Mouse (Mus musculus): ENCODE measurements at regions not wholly inside any gene's neighbourhood (a gene's known extent, or its start where the extent isn't known, plus 50 kb on each side); places are given as distances from the start of the nearest gene placed in this dataset.
A peak's percentile ranks its signal among the peaks of the same experiment; 100 is the strongest.

DNA sequence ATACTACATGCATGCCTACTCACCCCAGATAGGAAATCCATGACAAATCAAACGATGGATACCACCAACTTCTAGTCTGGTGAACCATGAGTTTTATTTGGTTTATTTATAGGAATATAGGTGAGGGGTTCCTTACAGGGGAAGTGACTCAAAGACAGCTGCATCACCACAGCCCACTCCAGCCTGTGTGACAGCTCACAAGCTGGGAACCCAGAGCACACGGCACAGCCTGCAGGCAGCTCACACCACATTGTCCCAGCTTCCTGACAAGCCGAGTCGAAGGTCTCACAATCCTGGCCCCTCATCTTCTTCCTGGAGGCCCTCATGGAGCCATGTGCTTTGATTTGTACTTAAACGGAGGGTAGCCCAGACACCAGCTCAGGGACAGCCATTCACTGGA is 214.7 kb downstream of the Cog6 start:
- no peak for DNase-seq (ENCODE audit: low spot score in 2 of 2)

DNA sequence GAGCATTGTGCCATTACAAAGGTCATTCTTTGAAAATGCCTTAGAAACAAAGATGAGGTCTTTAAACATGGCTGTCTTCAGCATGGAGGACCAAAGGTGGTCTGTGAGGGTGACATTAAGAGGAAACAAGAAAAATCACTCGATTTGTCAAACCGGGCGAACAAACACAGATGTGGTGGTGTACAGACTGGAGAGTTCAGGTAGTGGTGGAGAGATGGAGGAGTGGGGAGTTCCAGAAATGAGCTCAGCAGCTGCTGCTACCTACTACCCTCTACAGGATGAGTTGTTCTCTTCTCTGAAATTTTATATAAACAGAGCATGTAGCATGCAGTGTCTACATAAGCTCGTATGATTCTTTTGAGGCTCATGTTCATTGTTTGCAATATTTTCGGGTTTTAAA is 215.6 kb downstream of the Cog6 start:
- DNase-seq (ENCODE audit: low spot score in 2 of 2) = no peak

DNA sequence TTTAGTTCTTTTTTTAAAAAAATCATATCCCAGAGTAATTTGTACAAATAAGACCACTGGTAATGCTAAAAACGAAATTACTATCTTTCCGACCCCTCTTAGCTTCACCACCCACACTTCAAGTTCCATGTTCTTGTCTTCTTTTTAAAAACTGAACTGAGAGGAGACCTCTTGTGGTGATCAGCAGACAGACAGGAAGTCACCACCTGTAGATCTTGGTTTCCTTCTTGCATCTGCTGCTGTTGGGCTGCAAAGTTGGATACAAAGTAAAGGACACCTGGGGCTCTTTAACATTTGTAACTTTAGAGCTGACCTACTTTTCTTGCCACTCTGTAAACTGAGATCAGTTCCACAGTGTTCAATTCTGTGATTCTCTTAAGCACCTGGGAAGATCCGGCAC is 216.4 kb downstream of the Cog6 start:
- peak in 1 of 2 experiments; percentile 29 for DNase-seq (ENCODE audit: low spot score in 2 of 2)

GRCm38 (mm10) chr3:52797801-52798200 is 219.2 kb downstream of the Cog6 start:
- DNase-seq (ENCODE audit: low spot score in 2 of 2) = no peak

GRCm38 (mm10) chr3:52797164-52797563 is 219.9 kb downstream of the Cog6 start:
- DNase-seq (ENCODE audit: low spot score in 2 of 2) = no peak

DNA sequence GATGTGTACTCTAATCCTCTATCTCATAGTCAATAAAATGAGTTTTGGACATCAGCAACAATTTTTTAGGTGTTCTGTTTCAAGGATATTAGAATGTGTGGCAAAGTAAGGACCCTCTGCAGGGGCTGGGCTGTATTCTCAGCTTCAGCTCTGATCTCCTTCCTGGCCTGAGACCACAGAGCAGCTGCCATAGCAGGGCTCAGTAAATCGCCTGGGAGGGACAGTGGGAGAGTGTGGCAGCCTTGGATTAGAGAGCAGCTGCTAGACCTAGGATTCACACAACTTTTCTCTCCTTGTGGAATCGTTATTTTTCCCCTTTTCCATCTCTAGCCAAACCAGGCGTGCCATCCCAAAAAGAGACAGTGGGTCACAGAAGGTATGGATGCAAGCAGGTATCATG is 222.8 kb downstream of the Cog6 start:
- no peak for DNase-seq (ENCODE audit: low spot score in 2 of 2)

DNA sequence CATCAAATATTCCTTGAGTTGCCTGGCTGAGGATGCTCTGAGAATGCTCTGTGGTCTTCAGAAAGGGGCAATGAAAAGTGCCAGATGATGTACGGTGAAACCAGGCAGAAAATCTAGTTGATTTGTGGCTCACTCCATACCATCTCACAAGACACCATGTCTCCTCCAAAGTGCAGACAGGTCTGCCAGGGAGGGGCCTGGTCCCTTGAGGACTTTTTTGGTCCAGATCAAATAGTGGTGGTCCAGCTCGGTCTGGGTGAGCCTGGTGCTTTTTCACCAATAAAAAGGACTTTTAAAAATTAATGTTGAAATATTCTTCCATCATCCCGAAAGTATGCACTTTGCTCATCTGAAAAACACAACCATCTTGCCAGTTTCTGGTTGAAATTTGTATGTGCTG is 224.2 kb downstream of the Cog6 start:
- no peak for DNase-seq (ENCODE audit: low spot score in 2 of 2)

DNA sequence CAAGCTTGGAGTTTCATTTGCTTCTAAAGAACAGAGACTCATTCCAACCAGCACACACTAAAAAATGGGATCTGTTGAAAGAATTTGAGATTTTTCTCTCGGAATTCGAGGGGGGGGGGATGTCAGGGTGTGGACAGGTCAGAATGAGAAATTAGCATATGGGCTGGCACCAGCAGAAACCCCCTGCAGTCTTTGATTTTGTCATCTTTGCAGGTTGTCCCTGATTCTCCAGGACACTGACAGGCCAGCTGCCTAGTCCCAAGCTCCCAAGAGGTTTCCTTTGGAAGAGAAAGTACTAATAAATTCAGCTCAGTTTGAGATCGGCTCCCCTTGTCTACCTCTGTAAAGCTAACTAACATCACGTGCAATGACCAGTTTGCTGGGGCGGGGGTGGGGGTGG is 224.9 kb downstream of the Cog6 start:
- DNase-seq (ENCODE audit: low spot score in 2 of 2) = no peak

DNA sequence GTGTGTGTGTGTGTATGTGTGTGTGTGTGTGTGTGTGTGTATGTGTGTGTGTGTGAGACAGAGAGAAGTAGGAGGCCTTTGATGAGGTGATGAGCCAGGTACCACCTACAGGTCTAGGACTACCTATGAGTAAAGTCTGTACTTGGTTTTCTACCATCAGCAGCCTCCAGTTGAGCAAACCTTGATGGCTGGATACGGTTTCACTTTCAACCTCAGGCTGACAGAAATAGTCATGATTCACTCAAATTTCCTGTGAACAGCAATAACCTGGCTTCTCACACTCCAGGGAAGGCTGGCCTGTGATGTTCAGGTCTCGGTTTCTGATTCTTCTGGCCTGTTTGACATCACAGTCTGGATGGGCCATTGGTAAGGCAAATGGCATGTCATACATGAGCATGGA is 226.1 kb downstream of the Cog6 start:
- DNase-seq (ENCODE audit: low spot score in 2 of 2) = peak; percentile 14 to 32

DNA sequence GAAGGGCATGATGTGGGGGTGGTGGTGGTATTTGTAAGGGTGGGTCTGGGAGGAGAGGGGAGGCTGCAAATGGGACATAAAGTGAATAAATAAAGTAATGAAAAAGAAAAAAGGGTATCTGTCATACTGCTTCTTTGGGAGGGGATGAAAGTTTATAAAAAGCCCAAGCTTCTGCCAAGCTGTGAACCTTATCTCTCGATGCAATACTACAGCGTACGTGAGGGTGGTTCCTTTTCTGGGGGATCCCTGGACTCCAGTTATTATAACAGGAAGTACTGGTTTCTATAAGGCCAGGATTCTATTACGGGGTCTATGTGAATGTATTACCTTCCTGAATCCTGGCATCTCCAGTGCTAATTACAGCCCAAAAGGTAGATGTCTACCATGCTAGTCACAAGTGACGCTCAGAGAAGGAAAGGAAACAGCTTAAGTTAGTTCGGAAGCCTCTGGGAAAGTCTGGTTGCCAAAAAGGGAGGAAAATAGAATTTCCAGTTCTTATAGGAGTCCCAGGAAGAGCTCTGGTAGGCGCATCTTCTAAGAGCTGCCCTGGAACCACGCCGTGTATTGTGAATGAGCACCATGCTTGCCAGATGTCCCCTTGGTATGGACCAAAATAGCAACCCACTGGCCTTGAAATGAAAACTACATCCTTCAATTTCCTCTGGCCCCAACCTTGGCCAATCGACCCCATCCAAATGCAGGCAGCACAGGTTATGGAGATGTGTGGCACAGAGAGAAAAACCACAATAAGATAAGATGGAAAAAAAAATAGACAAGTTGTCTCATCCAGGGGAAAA is 228.9 kb downstream of the Cog6 start:
- DNase-seq (ENCODE audit: low spot score in 2 of 2) = no peak

- DNase-seq (ENCODE audit: low spot score in 2 of 2) = no peak
These were observed 231.4 kb downstream of the Cog6 start for GRCm38 (mm10) chr3:52785595-52785994.

GRCm38 (mm10) chr3:52784476-52784875 is 232.6 kb downstream of the Cog6 start:
- peak; percentile 12 to 17 for DNase-seq (ENCODE audit: low spot score in 2 of 2)

DNA sequence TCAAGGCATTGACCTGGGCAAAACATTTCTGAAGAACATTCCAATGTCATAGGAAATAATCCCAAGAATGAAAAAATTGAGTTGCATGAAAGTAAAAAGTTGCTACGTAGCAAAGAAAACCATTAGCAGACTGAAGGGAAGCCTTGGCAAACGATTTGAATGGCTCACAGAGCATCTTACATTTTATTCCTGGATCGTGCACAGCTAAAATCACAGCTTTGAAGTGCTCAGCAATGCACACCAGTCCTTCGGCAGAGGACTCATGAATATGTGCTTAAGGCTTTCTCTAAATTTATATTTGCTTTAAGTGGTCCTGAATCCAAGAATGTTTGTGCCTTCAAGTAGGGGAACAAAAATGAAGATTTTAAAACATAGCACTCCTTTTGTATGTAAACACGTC is 234.5 kb downstream of the Cog6 start:
- DNase-seq (ENCODE audit: low spot score in 2 of 2) = no peak

- DNase-seq (ENCODE audit: low spot score in 2 of 2) = peak in 1 of 2 experiments; percentile 36
These were observed 235.5 kb downstream of the Cog6 start for GRCm38 (mm10) chr3:52781521-52781920.

DNA sequence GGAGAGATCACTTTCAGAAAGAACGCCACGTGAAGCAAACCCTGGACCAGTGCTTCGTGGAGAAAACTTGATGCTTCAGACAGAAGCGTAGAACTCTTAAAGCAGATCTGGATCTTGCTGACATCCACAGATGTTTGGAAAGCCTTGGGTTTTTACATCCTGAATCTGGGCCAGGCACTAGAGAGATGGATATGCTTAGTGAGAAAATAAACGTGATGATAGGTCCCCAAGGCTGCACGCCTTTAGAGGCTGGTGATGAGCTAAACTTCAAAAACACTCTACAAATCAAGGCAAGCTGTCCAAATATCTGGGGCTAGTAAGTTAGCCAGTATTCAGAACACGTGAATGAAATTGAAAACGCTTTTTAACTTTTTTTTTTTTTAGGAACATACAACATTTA is 236.7 kb downstream of the Cog6 start:
- DNase-seq (ENCODE audit: low spot score in 2 of 2) = no peak

DNA sequence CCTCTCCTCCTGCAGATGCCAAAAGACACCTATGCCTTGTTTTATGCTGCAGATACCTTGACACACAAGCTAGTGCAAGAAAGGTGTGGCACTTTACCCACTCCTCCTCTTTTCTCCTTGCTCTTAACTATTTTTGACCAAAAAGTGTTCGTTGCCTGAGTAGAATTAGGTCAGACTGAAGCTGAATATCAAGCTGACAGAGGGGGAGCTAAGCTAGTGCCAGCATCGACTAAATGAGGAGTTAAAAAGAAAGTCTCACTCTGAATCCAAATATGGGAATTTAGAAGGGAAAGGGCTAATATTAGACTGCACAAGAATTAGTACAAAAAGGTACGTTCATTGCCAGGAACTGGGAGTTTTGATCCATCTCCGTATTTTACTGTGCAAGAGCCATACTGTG is 241.2 kb downstream of the Cog6 start:
- no peak for DNase-seq (ENCODE audit: low spot score in 2 of 2)

DNA sequence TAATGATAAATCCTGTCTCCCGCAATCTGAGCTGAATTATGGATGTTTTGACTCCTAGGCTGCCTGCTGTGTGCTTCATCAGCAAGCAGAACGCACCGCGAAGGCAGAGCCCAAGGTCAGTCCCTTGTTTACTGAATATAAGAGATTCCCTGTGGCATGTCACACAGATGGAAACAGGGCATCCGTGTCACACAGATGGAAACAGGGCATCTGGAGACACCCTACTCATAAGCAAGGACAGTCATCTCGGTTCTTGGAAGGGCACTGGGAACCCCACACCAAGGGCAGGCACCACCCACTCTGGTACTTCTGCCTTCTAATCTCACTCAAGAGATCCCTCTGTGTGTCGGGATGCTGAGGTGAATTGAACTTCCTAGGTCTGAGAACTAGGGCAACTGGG is 241.9 kb downstream of the Cog6 start:
- no peak for DNase-seq (ENCODE audit: low spot score in 2 of 2)

DNA sequence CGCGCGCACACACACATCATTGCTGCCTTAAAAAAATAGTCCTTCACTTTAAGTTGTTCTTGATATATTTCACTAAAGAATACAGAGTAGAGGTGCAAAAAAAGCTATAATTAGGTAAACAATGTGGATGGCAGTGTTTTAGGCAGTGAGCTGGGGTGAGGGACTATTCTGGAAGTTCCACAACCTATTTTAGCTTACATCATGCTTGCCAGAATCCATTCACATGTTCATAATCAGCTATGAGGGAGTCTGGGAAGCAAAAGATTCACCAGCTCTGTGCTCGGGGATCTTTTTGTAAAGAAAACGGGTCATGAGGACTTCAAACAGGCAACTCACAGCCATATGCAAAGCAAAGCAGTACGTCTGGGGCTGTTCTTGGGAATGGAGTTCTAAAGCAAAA is 242.3 kb downstream of the Cog6 start:
- DNase-seq (ENCODE audit: low spot score in 2 of 2) = no peak

GRCm38 (mm10) chr3:52767276-52767675 is 249.8 kb downstream of the Cog6 start:
- DNase-seq (ENCODE audit: low spot score in 2 of 2) = no peak

DNA sequence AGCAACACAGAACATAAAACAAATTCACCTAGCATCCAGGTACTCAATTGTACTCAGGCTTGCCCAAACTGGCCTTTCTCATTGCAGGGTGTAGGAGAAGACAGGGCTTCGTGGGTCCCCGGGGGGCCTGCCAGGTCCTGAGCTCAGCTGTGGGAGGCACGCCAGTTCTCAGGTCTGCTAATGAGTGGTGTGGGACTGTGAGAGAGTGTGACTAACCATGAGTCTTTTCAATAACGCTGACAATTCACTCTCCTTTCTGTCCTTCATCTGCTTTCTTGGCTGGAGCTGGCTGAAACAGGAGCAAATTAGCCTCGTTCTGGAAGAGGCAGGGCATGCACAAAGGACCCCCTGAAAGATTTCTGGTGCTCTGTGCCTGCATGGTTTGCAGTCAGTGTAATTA is 250.2 kb downstream of the Cog6 start:
- no peak for DNase-seq (ENCODE audit: low spot score in 2 of 2)

DNA sequence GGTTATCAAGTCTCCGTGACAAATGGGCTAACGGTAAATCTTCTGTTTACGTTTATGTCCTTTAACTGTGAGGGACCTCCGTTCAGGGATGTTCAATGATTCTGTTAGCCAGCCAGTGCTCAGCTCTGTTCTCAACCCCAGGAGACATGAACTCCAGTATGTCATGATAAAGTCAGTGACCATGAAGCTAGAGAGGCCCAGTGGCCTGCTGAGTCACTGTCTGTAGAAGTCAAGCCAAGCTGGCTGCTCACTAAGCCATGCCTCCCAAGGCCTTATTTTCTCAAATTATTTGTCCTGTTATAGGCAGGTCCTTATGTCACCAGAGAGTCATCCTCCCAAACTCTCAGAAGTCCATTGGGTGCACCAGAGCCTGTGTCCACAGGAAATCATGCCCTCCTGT is 252.9 kb downstream of the Cog6 start:
- DNase-seq (ENCODE audit: low spot score in 2 of 2) = no peak

DNA sequence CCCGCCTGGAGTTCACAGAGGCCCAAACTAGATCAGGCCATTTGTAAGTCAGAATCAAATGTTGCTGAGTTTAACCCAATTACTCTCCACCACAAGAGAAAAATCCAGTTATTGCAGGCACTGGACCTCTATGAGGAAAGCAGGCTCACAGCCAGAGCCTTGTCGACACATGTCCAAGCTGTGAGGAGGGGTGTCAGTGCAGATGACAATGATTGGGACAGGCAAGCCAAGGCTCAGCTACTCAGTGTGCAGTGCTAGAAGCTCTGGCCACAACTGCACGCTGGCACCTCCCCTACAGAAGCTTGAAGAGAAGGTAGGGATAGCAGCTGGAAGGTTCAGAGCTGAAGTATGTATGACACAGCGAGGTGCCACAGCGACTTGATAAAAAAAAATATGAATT is 253.4 kb downstream of the Cog6 start:
- no peak for DNase-seq (ENCODE audit: low spot score in 2 of 2)

DNA sequence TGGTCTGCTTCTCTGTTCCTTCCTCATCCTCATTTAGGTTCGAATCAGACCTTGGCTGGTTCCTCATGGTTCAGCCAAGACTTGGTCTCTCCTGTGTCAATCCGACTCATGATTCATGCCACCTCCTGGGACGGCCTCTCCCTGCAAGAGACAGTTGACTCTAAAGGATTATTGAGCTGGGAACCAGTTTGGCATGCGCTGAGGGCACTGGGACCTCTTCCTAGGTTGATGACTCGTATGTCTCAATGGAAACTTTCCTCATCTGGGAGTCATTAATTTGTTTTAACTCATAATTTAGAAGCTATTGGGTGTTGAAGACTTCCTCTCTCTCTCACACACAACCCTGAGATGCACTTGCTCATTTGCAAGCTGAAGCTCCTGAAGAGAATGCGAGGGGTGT is 254.5 kb downstream of the Cog6 start:
- no peak for DNase-seq (ENCODE audit: low spot score in 2 of 2)

DNA sequence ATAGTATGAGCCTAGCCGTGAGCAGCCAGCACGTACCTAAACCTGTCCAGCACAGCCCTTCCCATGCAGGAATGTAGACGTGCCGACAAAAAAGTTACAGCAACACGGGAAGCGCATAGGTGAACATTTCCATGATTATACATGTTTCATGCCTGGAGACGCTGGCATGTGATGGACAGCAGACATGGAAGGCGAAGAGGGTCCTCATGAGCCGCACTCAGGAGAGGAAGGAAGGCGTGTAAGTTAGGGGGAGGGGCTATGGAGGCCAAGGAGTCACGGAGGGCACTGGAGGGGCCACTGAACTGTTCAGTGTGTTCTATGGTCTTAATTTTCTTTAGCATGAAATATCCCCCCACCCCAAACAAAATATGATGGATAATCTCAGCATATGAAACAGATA is 257.2 kb downstream of the Cog6 start:
- DNase-seq (ENCODE audit: low spot score in 2 of 2) = no peak
